Mouse (Mus musculus) heart, postnatal 0 days (tissue): Measurements from ENCODE around the gene Tiam1. TPM values are rescaled to one million over a fixed set of nuclear protein-coding genes. Genes with fewer than 3 reads are reported as not detected.

Experiments
- ATAC-seq: fragments of 200-750 bp; cut with Nextera tagmentation; 2 replicates; pipeline ENCODE4 v1.8.0; 2017; ENCODE audit warnings: low read depth, moderate number of reproducible peaks, moderate library complexity; ENCODE audit not compliant: insufficient read depth
- DNase-seq: peaks from one replicate; pipeline ENCODE4 v3.0.0-alpha.2; 2016; ENCODE audit warnings: low spot score
- H3K27ac ChIP-seq: fragments of 300-500 bp; sonication (generic); 2 replicates; pipeline ENCODE4 v1.5.1; 2014; ENCODE audit warnings: low read depth, mild to moderate bottlenecking
- H3K27me3 ChIP-seq: fragments of 300-500 bp; sonication (generic); 2 replicates; pipeline ENCODE4 v1.6.1; 2014; ENCODE audit warnings: low read length, mixed read lengths; ENCODE audit not compliant: control insufficient read depth, insufficient read depth
- H3K36me3 ChIP-seq: fragments of 300-500 bp; sonication (generic); replicated peaks from 2 replicates; pipeline ENCODE4 v1.6.1; 2014; ENCODE audit warnings: low read length, mixed read lengths; ENCODE audit not compliant: control insufficient read depth, insufficient read depth
- H3K4me1 ChIP-seq: fragments of 300-500 bp; sonication (generic); 2 replicates; pipeline ENCODE4 v1.6.1; 2014; ENCODE audit warnings: antibody characterized with exemption; ENCODE audit not compliant: control insufficient read depth, insufficient read depth
- H3K4me2 ChIP-seq: fragments of 300-500 bp; sonication (generic); 2 replicates; pipeline ENCODE4 v1.6.1; 2014; ENCODE audit warnings: low read depth, mild to moderate bottlenecking, low read length, moderate library complexity
- H3K4me3 ChIP-seq: fragments of 300-500 bp; sonication (generic); 2 replicates; pipeline ENCODE4 v1.5.1; 2014; ENCODE audit warnings: low read depth, low read length
- H3K9ac ChIP-seq: fragments of 300-500 bp; sonication (generic); replicated peaks from 2 replicates; pipeline ENCODE4 v1.6.1; 2014; ENCODE audit warnings: low read depth, low read length, mixed read lengths
- H3K9me3 ChIP-seq: fragments of 300-500 bp; sonication (generic); replicated peaks from 2 replicates; pipeline ENCODE4 v1.6.1; 2016; ENCODE audit warnings: low read length; ENCODE audit not compliant: control insufficient read depth
- CTCF ChIP-seq: IDR thresholded peaks from 2 replicates; pipeline ENCODE4 v1.5.1; 2016; ENCODE audit warnings: antibody characterized with exemption, control low read depth, low read depth
- EP300 ChIP-seq: IDR thresholded peaks from 2 replicates; pipeline ENCODE4 v1.6.1; 2016; ENCODE audit warnings: antibody characterized with exemption, low read depth
- WGBS: fragments of 180-500 bp; shearing (Covaris S2); extraction: QIAGEN DNeasy Blood & Tissue Kit; methylation state at CpG from one replicate; pipeline ENCODE4 v1.1.7; 2014; 5-methylcytosine and 5-hydroxymethylcytosine counted together
- polyA plus RNA-seq: library from polyadenylated mRNA; unstranded; fragments of >200 nt; fragmentation: Nextera tagmentation; extraction: Ambion mirVana; gene quantifications from 2 replicates; pipeline ENCODE4 v1.2.1, GENCODE M21; 2015
- total RNA-seq: library from RNA; depleted of rRNA; stranded (reverse); fragments of >200 nt; gene quantifications from 2 replicates; pipeline ENCODE4 v1.2.3, GENCODE M21; 2014; ENCODE audit warnings: low replicate concordance

Tiam1 gene
- total and polyA plus RNA-seq, 2 experiments from 2014 or later, result 2.6 to 3.6 TPM

DNA sequence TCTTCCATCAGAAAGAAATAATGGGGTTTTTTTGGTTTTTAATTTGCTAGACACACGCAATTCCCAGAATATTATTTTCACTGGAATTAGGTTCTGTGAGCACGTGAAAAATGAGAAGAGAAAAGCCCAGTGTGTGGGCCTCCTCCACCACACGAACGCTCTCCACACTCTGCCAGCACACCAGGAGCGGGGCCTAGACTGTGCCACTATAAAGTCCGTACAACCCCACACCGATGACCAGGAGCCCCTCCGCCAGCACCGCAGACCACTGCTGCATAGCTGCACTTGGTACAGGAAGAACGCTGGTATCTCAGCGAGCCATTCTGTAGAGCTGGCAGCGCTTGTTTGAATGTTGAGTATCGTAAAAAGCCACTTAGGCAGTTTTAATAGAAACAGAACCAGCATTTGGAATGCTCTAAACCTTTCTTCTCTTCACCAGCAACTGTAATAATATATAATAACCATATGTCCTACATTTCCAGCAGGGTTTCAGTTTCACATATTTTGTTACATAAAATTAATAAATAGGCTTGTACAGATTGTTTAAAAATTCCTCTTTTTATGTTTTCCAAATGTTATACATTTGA, 136.1 kb downstream of the Tiam1 start:
- Histone ChIP-seq H3K4me2 (no peak overlapping the region), H3K27ac (no peak overlapping the region), H3K36me3 (no peaks in the 10 kb centered on the region), H3K4me3 (no peak overlapping the region), H3K9ac (no peak overlapping the region), H3K4me1 (no peaks in the 10 kb centered on the region), H3K9me3 (no peaks in the 10 kb centered on the region), H3K27me3 (no peaks in the 10 kb centered on the region)
- WGBS, result 85% methylated on average over 13 of the region's 13 CpGs
- ATAC-seq (no peak), DNase-seq (no peak)
- no peak for TF ChIP-seq CTCF
- TF ChIP-seq EP300, result no peak

- DNase-seq (no peak), ATAC-seq (no peak)
- Histone ChIP-seq H3K36me3 (no peaks in the 10 kb centered on the region), H3K27me3 (no peaks in the 10 kb centered on the region), H3K4me3 (no peak overlapping the region), H3K4me2 (no peak overlapping the region), H3K4me1 (no peaks in the 10 kb centered on the region), H3K9ac (no peak overlapping the region), H3K27ac (no peak overlapping the region), H3K9me3 (no peaks in the 10 kb centered on the region)
- TF ChIP-seq CTCF, result no peak
- no peak for TF ChIP-seq EP300
- WGBS, result 90% methylated on average over 14 of the region's 14 CpGs
These were observed 140.0 kb downstream of the Tiam1 start for GRCm38 (mm10) chr16:90003556-90003955.

- Histone ChIP-seq H3K4me3 (no peak overlapping the region), H3K4me1 (no peaks in the 10 kb centered on the region; the same call in 1 of the 2 replicates), H3K9ac (no peak overlapping the region), H3K4me2 (no peak overlapping the region), H3K27me3 (no peaks in the 10 kb centered on the region), H3K36me3 (no peaks in the 10 kb centered on the region), H3K9me3 (no peaks in the 10 kb centered on the region), H3K27ac (no peak overlapping the region)
- no peak for DNase-seq
- WGBS, result 88% methylated on average over 7 of the region's 7 CpGs
- no peak for TF ChIP-seq EP300
- TF ChIP-seq CTCF, result no peak
- ATAC-seq, result no peak
These were observed 148.4 kb downstream of the Tiam1 start for GRCm38 (mm10) chr16:89995155-89995554.

- no peaks in the 10 kb centered on the region for H3K9me3 ChIP-seq
- H3K4me3 ChIP-seq, result no peak overlapping the region
- no peak overlapping the region for H3K4me2 ChIP-seq
- WGBS, result 61% methylated on average over 17 of the region's 17 CpGs
- H3K27me3 ChIP-seq, result no peaks in the 10 kb centered on the region
- DNase-seq, result no peak
- TF ChIP-seq CTCF, result no peak
- TF ChIP-seq EP300, result no peak
- H3K36me3 ChIP-seq, result no peaks in the 10 kb centered on the region
- ATAC-seq, result no peak
- H3K9ac ChIP-seq, result no peak overlapping the region
- no peaks in the 10 kb centered on the region; the same call in 1 of the 2 replicates for H3K4me1 ChIP-seq
- no peak overlapping the region; the same call in 1 of the 2 replicates for H3K27ac ChIP-seq
These were observed 149.4 kb downstream of the Tiam1 start for GRCm38 (mm10) chr16:89993991-89994825.

DNA sequence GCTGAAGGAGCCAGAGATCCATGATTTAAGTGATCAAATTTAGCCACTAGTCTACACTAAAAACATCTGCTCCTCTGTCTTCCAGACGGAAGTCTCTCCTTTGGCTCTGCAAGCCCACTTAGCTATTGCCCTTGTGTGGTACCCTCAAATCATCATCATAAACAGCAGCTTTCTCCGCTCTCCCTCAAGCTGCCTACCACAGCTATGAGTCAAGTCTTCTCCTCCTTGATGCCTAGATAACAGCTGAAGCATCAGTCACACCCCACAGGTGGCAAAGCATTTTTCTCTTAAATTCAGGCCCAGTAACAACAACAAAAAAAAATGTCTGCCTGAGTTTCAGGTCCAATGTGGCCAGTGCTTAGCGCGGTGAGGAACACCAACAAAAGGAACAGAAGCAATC, 150.1 kb downstream of the Tiam1 start:
- DNase-seq, result no peak
- Histone ChIP-seq H3K9me3 (no peaks in the 10 kb centered on the region), H3K27ac (no peak overlapping the region; the same call in 1 of the 2 replicates), H3K9ac (no peak overlapping the region), H3K4me3 (no peak overlapping the region), H3K27me3 (no peaks in the 10 kb centered on the region), H3K4me1 (no peaks in the 10 kb centered on the region; the same call in 1 of the 2 replicates), H3K4me2 (no peak overlapping the region), H3K36me3 (no peaks in the 10 kb centered on the region)
- WGBS, result 94% methylated on average over 4 of the region's 4 CpGs
- ATAC-seq, result no peak
- TF ChIP-seq CTCF, result no peak
- no peak for TF ChIP-seq EP300
